In the genomic region with DNA sequence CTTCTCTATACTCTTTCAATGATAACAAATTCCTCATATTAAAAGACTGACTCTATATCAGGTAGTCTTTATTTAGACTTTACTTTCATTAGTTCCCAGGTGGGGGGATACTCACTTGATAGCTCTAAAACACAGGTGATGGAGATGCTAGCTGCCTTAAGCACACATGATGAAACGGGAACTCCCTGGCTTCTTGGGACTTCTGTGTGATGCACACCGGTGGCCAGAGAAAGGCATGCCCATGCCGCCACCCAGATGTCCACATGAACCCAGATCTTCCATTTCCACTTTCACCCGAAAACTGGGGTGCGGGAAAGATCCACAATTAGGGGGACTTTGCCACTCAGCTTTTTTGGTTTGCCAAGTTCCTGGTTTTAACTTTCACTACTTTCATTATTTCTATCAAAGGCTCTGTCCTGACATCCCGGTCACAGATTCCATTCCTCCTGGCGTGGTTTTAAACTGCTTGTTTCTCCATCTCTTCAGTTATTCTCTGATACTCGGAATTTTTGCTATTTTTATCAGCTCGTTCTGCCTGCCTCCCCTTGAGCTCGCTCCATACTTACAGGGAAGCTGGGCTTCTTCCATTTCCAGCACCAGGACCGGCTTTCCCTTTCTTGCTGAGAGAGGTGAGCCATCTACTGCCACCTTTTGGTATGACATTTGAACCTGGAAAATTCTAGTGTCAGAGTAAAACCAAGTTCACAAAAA, we compare ENCODE assay signal across 8 mouse cellular contexts. TPM values are rescaled to one million over a fixed set of nuclear protein-coding genes. Genes with fewer than 3 reads are reported as not detected.
DNase-seq lines count a peak whose midpoint lies in the region; ATAC-seq and TF ChIP-seq lines count a peak whose summit lies in the region.

No protein-coding gene starts in this region.

- H3K4me2 ChIP-seq in liver, embryonic 16.5 days (ENCODE audit: low read depth, low read length), result peak overlapping the region; percentile 70
- H3K4me2 ChIP-seq in neural tube, embryonic 14.5 days (ENCODE audit: low read depth, low read length), result peak overlapping the region; percentile 40

- H3K27ac ChIP-seq in MEL (ENCODE audit: control insufficient read depth, low read depth, low read length), result peak overlapping the region; percentile 78
- H3K27ac ChIP-seq in liver, embryonic 16.5 days (ENCODE audit: low read length), result no peak overlapping the region
- H3K27ac ChIP-seq in neural tube, embryonic 14.5 days (ENCODE audit: low read depth, low read length), result no peak overlapping the region

- no peak for TF ChIP-seq POLR2A in MEL (IDR thresholded peaks at IDR 0.05; ENCODE audit: control insufficient read depth in 1 of 2, insufficient read depth in 1 of 2, low read depth in 1 of 2, low read length in 2 of 2, poor library complexity in 1 of 2)

- peak overlapping the region; percentile 91 for H3K9ac ChIP-seq in MEL (ENCODE audit: control insufficient read depth, low read depth, low read length, poor library complexity, severe bottlenecking)
- H3K9ac ChIP-seq in liver, embryonic 16.5 days (ENCODE audit: low read depth, low read length), result peak overlapping the region; percentile 70
- H3K9ac ChIP-seq in neural tube, embryonic 14.5 days (replicated peaks; ENCODE audit: low read depth, low read length), result peak overlapping the region; percentile 29; the same call in 1 of the 2 replicates

- H3K36me3 ChIP-seq in MEL (ENCODE audit: control insufficient read depth in 1 of 2, insufficient read depth in 2 of 2, low read length in 2 of 2), result peaks cover 0 to 36% of the 10 kb centered on the region in 2 experiments; a peak in 2 of 4 replicates
- no peaks in the 10 kb centered on the region for H3K36me3 ChIP-seq in liver, embryonic 16.5 days (ENCODE audit: control insufficient read depth, insufficient read depth)
- no peaks in the 10 kb centered on the region for H3K36me3 ChIP-seq in neural tube, embryonic 14.5 days (ENCODE audit: control insufficient read depth, insufficient read depth, low read length)

- peak; percentile 94 for ATAC-seq in erythroblast, adult 5-6 weeks (replicated peaks; ENCODE audit: low FRiP score, poor library complexity, severe bottlenecking)
- peak; percentile 54 for ATAC-seq in liver, embryonic 16.5 days (ENCODE audit: low read depth)
- ATAC-seq in neural tube, embryonic 14.5 days (ENCODE audit: low read depth), result peak; percentile 72; the same call in 1 of the 2 replicates

- peak; percentile 87 for TF ChIP-seq RAD21 in MEL (IDR thresholded peaks at IDR 0.05; ENCODE audit: low read depth, low read length)

- WGBS in large intestine, adult 2 months, result 6% methylated on average over 11 of the region's 11 CpGs
- 10% methylated on average over 11 of the region's 11 CpGs for WGBS in liver, embryonic 16.5 days (ENCODE audit: insufficient replicate concordance)
- WGBS in neural tube, embryonic 14.5 days, result 29% methylated on average over 11 of the region's 11 CpGs

- H3K9me3 ChIP-seq in MEL (replicated peaks; ENCODE audit: insufficient read depth, low read length), result no peaks in the 10 kb centered on the region
- no peaks in the 10 kb centered on the region for H3K9me3 ChIP-seq in liver, embryonic 16.5 days (replicated peaks; ENCODE audit: control insufficient read depth, low read length)
- H3K9me3 ChIP-seq in neural tube, embryonic 14.5 days (ENCODE audit: control insufficient read depth, low read length), result no peaks in the 10 kb centered on the region

- peaks cover 2% of the 10 kb centered on the region; the same call in 1 of the 2 replicates for H3K79me2 ChIP-seq in MEL (ENCODE audit: control insufficient read depth, insufficient read depth, low read length, poor library complexity)

- H3K27me3 ChIP-seq in MEL (ENCODE audit: control insufficient read depth in 1 of 2, insufficient read depth in 2 of 2, low read length in 2 of 2), result no peaks in the 10 kb centered on the region
- no peaks in the 10 kb centered on the region for H3K27me3 ChIP-seq in liver, embryonic 16.5 days (ENCODE audit: control insufficient read depth, insufficient read depth, low read depth, low read length)
- H3K27me3 ChIP-seq in neural tube, embryonic 14.5 days (ENCODE audit: control insufficient read depth, insufficient read depth, low read length), result no peaks in the 10 kb centered on the region

- peaks cover 25 to 39% of the 10 kb centered on the region in 2 experiments for H3K4me1 ChIP-seq in MEL (ENCODE audit: control insufficient read depth in 1 of 2, insufficient read depth in 2 of 2, low read length in 2 of 2)
- peaks cover 13% of the 10 kb centered on the region for H3K4me1 ChIP-seq in liver, embryonic 16.5 days (ENCODE audit: control insufficient read depth, low read depth, low read length)
- H3K4me1 ChIP-seq in neural tube, embryonic 14.5 days (ENCODE audit: control insufficient read depth, insufficient read depth, low read length), result no peaks in the 10 kb centered on the region

- H3K4me3 ChIP-seq in MEL (ENCODE audit: control insufficient read depth in 1 of 2, insufficient read depth in 1 of 2, low read depth in 2 of 2, low read length in 2 of 2), result peak overlapping the region; percentile 83 to 98
- H3K4me3 ChIP-seq in liver, embryonic 16.5 days (ENCODE audit: low read depth, low read length), result peak overlapping the region; percentile 68
- peak overlapping the region; percentile 19; the same call in 1 of the 2 replicates for H3K4me3 ChIP-seq in neural tube, embryonic 14.5 days (ENCODE audit: low read depth, low read length)

- peak; percentile 87 for DNase-seq in MEL (ENCODE audit: low read depth, low spot score)
- DNase-seq in brain, embryonic 18.5 days (ENCODE audit: low read depth, low spot score), result peak; percentile 36
- DNase-seq in heart, postnatal 36 days, result peak; percentile 25 to 37
- DNase-seq in large intestine, adult 2 months (ENCODE audit: low read depth, low spot score), result peak; percentile 45
- DNase-seq in thymus, postnatal 14 days, result peak; percentile 80

- TF ChIP-seq CTCF in MEL (IDR thresholded peaks at IDR 0.05 in 2 of 3, conservative IDR thresholded peaks at IDR 0.05 in 1 of 3; ENCODE audit: control insufficient read depth in 1 of 3, insufficient read depth in 1 of 3, low read depth in 2 of 3, low read length in 3 of 3, poor library complexity in 1 of 3, severe bottlenecking in 1 of 3), result peak; percentile 52 to 85 (median 60)

- intact Hi-C loops in heart, postnatal 36 days (cut with DNase I), result loop anchor here (1.0 to 2.0 kb wide), 2 partner anchors 30 to 196 kb away; no protein-coding TSS in a partner anchor

- peak; percentile 7 to 22; a peak in 1 of 4 replicates for TF ChIP-seq EP300 in MEL (IDR thresholded peaks at IDR 0.05; ENCODE audit: low read depth in 1 of 2, low read length in 2 of 2)

TF ChIP-seq in MEL, 35 proteins besides CTCF, POLR2A, EP300 and RAD21:
- TF ChIP-seq ELF1 (IDR thresholded peaks at IDR 0.05; ENCODE audit: low read depth, low read length) (0 out of 2 replicates have a peak, but pooled peaks have one; percentile 20), SIN3A (IDR thresholded peaks at IDR 0.05; ENCODE audit: low read length) (peak; percentile 16; the same call in 1 of the 2 replicates), MXI1 (IDR thresholded peaks at IDR 0.05; ENCODE audit: low read depth, low read length) (0 out of 2 replicates have a peak, but pooled peaks have one; percentile 15), ZC3H11A (IDR thresholded peaks at IDR 0.05; ENCODE audit: low read depth, low read length) (peak; percentile 73), SMC3 (IDR thresholded peaks at IDR 0.05; ENCODE audit: low read depth, low read length) (peak; percentile 87), UBTF (IDR thresholded peaks at IDR 0.05; ENCODE audit: borderline replicate concordance, insufficient read depth, low read depth, low read length) (no peak), MYC (IDR thresholded peaks at IDR 0.05; ENCODE audit: low read depth, low read length) (0 out of 2 replicates have a peak, but pooled peaks have one; percentile 7), ETS1 (IDR thresholded peaks at IDR 0.05; ENCODE audit: low read depth, low read length) (no peak)
TF ChIP-seq in MEL: peak in this region for 6.

RNA-seq across cellular contexts. Expression of a gene that starts 27.9 kb away (rescaled TPM):
- total RNA-seq in MEL (2012; rRNA removed), result 125 and 133 TPM in 2 replicates
- polyA plus RNA-seq in MEL (2012; ENCODE audit: insufficient read depth in 1 of 2, insufficient read length in 2 of 2, low read depth in 1 of 2, low replicate concordance in 2 of 2, missing spikeins in 1 of 2), result 100 to 1,000 TPM; 155 to 245 TPM
- 83.8 and 109 TPM in 2 replicates for total RNA-seq in erythroblast, adult 5-6 weeks (2015; ENCODE audit: low replicate concordance)
- total RNA-seq in erythroblast, adult 5-6 weeks (2017; ENCODE audit: low replicate concordance), result 51.7 and 65.7 TPM in 2 replicates
- total RNA-seq in heart, postnatal 36 days (2021), result not detected
- polyA plus RNA-seq in large intestine, adult 2 months (2012; rRNA removed), result 17.0 and 29.5 TPM in 2 replicates
- polyA plus RNA-seq in liver, embryonic 16.5 days (2015; fragmentation: Nextera tagmentation; extraction: Ambion mirVana), result 7.7 and 8.8 TPM in 2 replicates
- 1.8 and 2.3 TPM in 2 replicates for polyA plus RNA-seq in neural tube, embryonic 14.5 days (2014; fragmentation: Nextera tagmentation; extraction: Ambion mirVana)

Comparison
In these comparisons a context has a peak if more than half of its experiments do, and no peak if none do; other contexts are left out.
1. DNase-seq: peak in every context shown above with its lines; median percentile 87 in MEL; 80 in thymus, postnatal 14 days; 45 in large intestine, adult 2 months; 36 in brain, embryonic 18.5 days; 31 in heart, postnatal 36 days.
2. H3K4me3 ChIP-seq: peak in every context shown above with its lines; median percentile 90 in MEL; 68 in liver, embryonic 16.5 days; 19 in neural tube, embryonic 14.5 days.
3. H3K9ac ChIP-seq: peak in every context shown above with its lines; median percentile 91 in MEL; 70 in liver, embryonic 16.5 days; 29 in neural tube, embryonic 14.5 days.